Mouse (Mus musculus) forebrain, embryonic 13.5 days (tissue): ENCODE results near the gene Chga. TPM values are rescaled to one million over a fixed set of nuclear protein-coding genes. Genes with fewer than 3 reads are reported as not detected.
A peak's percentile ranks its signal among the peaks of the same experiment; 100 is the strongest.

Experiments used
- ATAC-seq: fragments of 200-750 bp; cut with Nextera tagmentation; 2 replicates; pipeline ENCODE4 v1.8.0; 2017
- H3K27ac ChIP-seq: fragments of 300-500 bp; sonication (generic); 2 replicates; pipeline ENCODE4 v1.5.1; 2015; ENCODE audit warnings: inconsistent platforms, mild to moderate bottlenecking, moderate library complexity
- H3K27me3 ChIP-seq: fragments of 300-500 bp; sonication (generic); 2 replicates; pipeline ENCODE4 v1.6.1; 2015; ENCODE audit warnings: mild to moderate bottlenecking, inconsistent platforms
- H3K36me3 ChIP-seq: fragments of 300-500 bp; sonication (generic); 2 replicates; pipeline ENCODE4 v1.6.1; 2015; ENCODE audit warnings: mild to moderate bottlenecking, inconsistent platforms; ENCODE audit not compliant: poor library complexity, severe bottlenecking
- H3K4me1 ChIP-seq: fragments of 300-500 bp; sonication (generic); 2 replicates; pipeline ENCODE4 v1.6.1; 2015; ENCODE audit warnings: inconsistent platforms
- H3K4me2 ChIP-seq: fragments of 300-500 bp; sonication (generic); 2 replicates; pipeline ENCODE4 v1.6.1; 2015; ENCODE audit warnings: inconsistent platforms, mild to moderate bottlenecking, moderate library complexity
- H3K4me3 ChIP-seq: fragments of 300-500 bp; sonication (generic); 2 replicates; pipeline ENCODE4 v1.5.1; 2015; ENCODE audit warnings: mild to moderate bottlenecking, inconsistent platforms
- H3K9ac ChIP-seq: fragments of 300-500 bp; sonication (generic); 2 replicates; pipeline ENCODE4 v1.6.1; 2015; ENCODE audit warnings: mild to moderate bottlenecking, inconsistent platforms
- H3K9me3 ChIP-seq: fragments of 300-500 bp; sonication (generic); replicated peaks from 2 replicates; pipeline ENCODE4 v1.6.1; 2016; ENCODE audit warnings: inconsistent platforms
- WGBS: fragments of 180-500 bp; shearing (Covaris S2); methylation state at CpG from one replicate; pipeline ENCODE4 v1.1.7; 2015; 5-methylcytosine and 5-hydroxymethylcytosine counted together
- polyA plus RNA-seq: library from polyadenylated mRNA; unstranded; fragments of >200 nt; fragmentation: Nextera tagmentation; extraction: Ambion mirVana; gene quantifications from 2 replicates; pipeline ENCODE4 v1.2.1, GENCODE M21; 2015

The Chga gene
- polyA plus RNA-seq, 1 experiment from 2014 or later: 60.0 TPM

- Histone ChIP-seq H3K4me1 (no peaks in the 10 kb centered on the region), H3K4me2 (no peak overlapping the region), H3K27me3 (no peaks in the 10 kb centered on the region), H3K4me3 (no peak overlapping the region), H3K36me3 (no peaks in the 10 kb centered on the region), H3K9me3 (no peaks in the 10 kb centered on the region), H3K9ac (no peak overlapping the region), H3K27ac (no peak overlapping the region)
- WGBS: 71% methylated on average over 5 of the region's 5 CpGs
- ATAC-seq: no peak
Measured at GRCm38 (mm10) chr12:102527989-102528388, 26.8 kb upstream of the Chga start.

- Histone ChIP-seq H3K27me3 (no peaks in the 10 kb centered on the region), H3K36me3 (no peaks in the 10 kb centered on the region), H3K27ac (no peak overlapping the region), H3K4me1 (no peaks in the 10 kb centered on the region), H3K4me2 (no peak overlapping the region), H3K9ac (no peak overlapping the region), H3K9me3 (no peaks in the 10 kb centered on the region), H3K4me3 (no peak overlapping the region)
- WGBS: 21% methylated on average over 1 of the region's 1 CpGs
- no peak for ATAC-seq
Measured at GRCm38 (mm10) chr12:102535796-102536195, 19.0 kb upstream of the Chga start.

- WGBS: 76% methylated on average over 8 of the region's 8 CpGs
- Histone ChIP-seq H3K36me3 (no peaks in the 10 kb centered on the region), H3K9ac (no peak overlapping the region), H3K9me3 (no peaks in the 10 kb centered on the region), H3K4me1 (no peaks in the 10 kb centered on the region), H3K27me3 (no peaks in the 10 kb centered on the region), H3K4me3 (no peak overlapping the region), H3K27ac (no peak overlapping the region), H3K4me2 (no peak overlapping the region)
- ATAC-seq: no peak
Measured at GRCm38 (mm10) chr12:102540278-102540677, 14.5 kb upstream of the Chga start.

- no peak for ATAC-seq
- 97% methylated on average over 7 of the region's 7 CpGs for WGBS
Measured at GRCm38 (mm10) chr12:102541168-102541567, 13.6 kb upstream of the Chga start.

GRCm38 (mm10) chr12:102545122-102545521 lies 9.6 kb upstream of the Chga start:
- Histone ChIP-seq H3K4me2 (no peak overlapping the region), H3K27ac (no peak overlapping the region), H3K27me3 (no peaks in the 10 kb centered on the region), H3K36me3 (no peaks in the 10 kb centered on the region), H3K9me3 (no peaks in the 10 kb centered on the region), H3K4me1 (no peaks in the 10 kb centered on the region), H3K4me3 (no peak overlapping the region), H3K9ac (no peak overlapping the region)
- 49% methylated on average over 6 of the region's 6 CpGs for WGBS
- no peak for ATAC-seq

More at GRCm38 (mm10) chr12:102541168-102541567, 13.6 kb upstream of the Chga start:
- no peaks in the 10 kb centered on the region for H3K27me3 ChIP-seq
- no peaks in the 10 kb centered on the region for H3K36me3 ChIP-seq
- H3K9ac ChIP-seq: no peak overlapping the region
- H3K9me3 ChIP-seq: no peaks in the 10 kb centered on the region
- H3K27ac ChIP-seq: no peak overlapping the region
- H3K4me3 ChIP-seq: no peak overlapping the region
- H3K4me2 ChIP-seq: no peak overlapping the region
- no peaks in the 10 kb centered on the region for H3K4me1 ChIP-seq

GRCm38 (mm10) chr12:102550529-102550928 lies 4.2 kb upstream of the Chga start:
- H3K36me3 ChIP-seq: no peaks in the 10 kb centered on the region
- H3K27ac ChIP-seq: peak overlapping the region; percentile 22; the same call in 1 of the 2 replicates
- 0 out of 2 replicates have a peak overlapping the region, but pooled peaks have one; percentile 30 for H3K9ac ChIP-seq
- H3K27me3 ChIP-seq: peaks cover 14% of the 10 kb centered on the region
- ATAC-seq: no peak
- no peak overlapping the region for H3K4me3 ChIP-seq
- H3K9me3 ChIP-seq: no peaks in the 10 kb centered on the region
- WGBS: 4% methylated on average over 11 of the region's 11 CpGs
- H3K4me2 ChIP-seq: no peak overlapping the region
- peaks cover 31% of the 10 kb centered on the region for H3K4me1 ChIP-seq

DNA sequence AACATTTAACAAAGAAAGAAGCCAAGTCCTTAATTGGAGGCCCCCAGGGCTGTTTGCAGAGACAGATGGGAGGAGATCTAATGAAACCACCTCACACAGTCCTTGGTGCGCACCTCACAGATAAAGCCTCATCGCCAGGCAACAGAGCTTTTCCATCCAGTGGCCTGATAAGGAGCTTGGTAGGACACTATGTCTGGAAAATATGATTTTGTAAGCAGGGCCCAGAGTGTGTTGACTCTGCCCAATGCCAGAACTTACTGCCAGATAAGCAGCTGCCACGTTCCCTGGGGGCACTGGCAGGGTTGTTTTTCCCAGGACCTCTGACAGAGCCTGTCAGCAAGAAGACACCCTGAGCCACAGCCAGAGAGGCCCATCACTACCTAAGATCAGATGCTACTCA lies 3.6 kb upstream of the Chga start:
- ATAC-seq: no peak
- Histone ChIP-seq H3K27me3 (peaks cover 14% of the 10 kb centered on the region), H3K9ac (0 out of 2 replicates have a peak overlapping the region, but pooled peaks have one; percentile 14), H3K4me3 (no peak overlapping the region), H3K4me2 (no peak overlapping the region), H3K9me3 (no peaks in the 10 kb centered on the region), H3K36me3 (no peaks in the 10 kb centered on the region), H3K4me1 (peaks cover 37% of the 10 kb centered on the region), H3K27ac (peak overlapping the region; percentile 22; the same call in 1 of the 2 replicates)
- 59% methylated on average over 3 of the region's 3 CpGs for WGBS

GRCm38 (mm10) chr12:102552001-102552400 lies 2.8 kb upstream of the Chga start:
- H3K4me1 ChIP-seq: peaks cover 38% of the 10 kb centered on the region
- H3K27ac ChIP-seq: no peak overlapping the region
- H3K4me2 ChIP-seq: no peak overlapping the region
- ATAC-seq: no peak
- no peak overlapping the region for H3K4me3 ChIP-seq
- H3K9me3 ChIP-seq: no peaks in the 10 kb centered on the region
- H3K27me3 ChIP-seq: peaks cover 14% of the 10 kb centered on the region
- no peak overlapping the region for H3K9ac ChIP-seq
- 33% methylated on average over 6 of the region's 6 CpGs for WGBS
- no peaks in the 10 kb centered on the region for H3K36me3 ChIP-seq

DNA sequence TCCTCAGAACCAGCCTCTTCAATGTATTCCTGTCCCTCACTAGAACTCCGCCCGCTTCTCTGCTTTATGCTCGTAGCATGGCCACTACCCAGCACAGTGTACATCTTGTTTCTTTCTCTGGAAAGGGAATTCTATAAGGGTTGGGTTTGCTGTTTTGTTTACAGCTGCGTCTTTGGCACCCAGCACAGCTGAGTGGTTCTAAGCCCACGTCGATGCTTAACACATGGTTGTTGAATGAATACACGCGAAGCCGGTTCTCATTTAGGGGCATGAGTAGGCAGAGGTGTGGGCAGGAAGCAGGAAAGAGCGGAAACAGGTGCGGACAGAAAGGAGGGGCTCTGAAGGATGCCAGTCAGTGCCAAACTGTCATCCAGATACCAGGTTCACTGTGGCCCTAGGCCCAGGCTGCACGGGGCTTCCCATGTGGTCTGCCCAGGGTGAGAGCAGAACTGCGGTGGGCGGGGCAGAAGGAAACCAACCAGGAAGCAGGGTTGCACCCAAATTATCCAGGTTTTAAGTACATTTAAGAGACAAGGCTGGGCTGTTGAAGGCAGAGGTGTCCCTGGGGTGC lies 979 bp upstream of the Chga start:
- Histone ChIP-seq H3K27me3 (peaks cover 19% of the 10 kb centered on the region), H3K4me2 (peak overlapping the region; percentile 76), H3K9me3 (no peaks in the 10 kb centered on the region), H3K27ac (no peak overlapping the region), H3K9ac (no peak overlapping the region), H3K36me3 (0 out of 2 replicates have a peak, but pooled peaks cover under 1% of the 10 kb centered on the region), H3K4me1 (peaks cover 38% of the 10 kb centered on the region), H3K4me3 (peak overlapping the region; percentile 63)
- 77% methylated on average over 14 of the region's 14 CpGs for WGBS
- ATAC-seq: no peak

- 47% methylated on average over 3 of the region's 3 CpGs for WGBS
- H3K27me3 ChIP-seq: peaks cover 19% of the 10 kb centered on the region
- no peak overlapping the region; the same call in 1 of the 2 replicates for H3K27ac ChIP-seq
- peaks cover 9% of the 10 kb centered on the region; the same call in 1 of the 2 replicates for H3K36me3 ChIP-seq
- H3K9ac ChIP-seq: peak overlapping the region; percentile 82
- peaks cover 35% of the 10 kb centered on the region for H3K4me1 ChIP-seq
- no peak for ATAC-seq
- H3K9me3 ChIP-seq: no peaks in the 10 kb centered on the region
- peak overlapping the region; percentile 76 for H3K4me2 ChIP-seq
- peak overlapping the region; percentile 63 for H3K4me3 ChIP-seq
Measured at GRCm38 (mm10) chr12:102555850-102556249, 1.1 kb downstream of the Chga start.

DNA sequence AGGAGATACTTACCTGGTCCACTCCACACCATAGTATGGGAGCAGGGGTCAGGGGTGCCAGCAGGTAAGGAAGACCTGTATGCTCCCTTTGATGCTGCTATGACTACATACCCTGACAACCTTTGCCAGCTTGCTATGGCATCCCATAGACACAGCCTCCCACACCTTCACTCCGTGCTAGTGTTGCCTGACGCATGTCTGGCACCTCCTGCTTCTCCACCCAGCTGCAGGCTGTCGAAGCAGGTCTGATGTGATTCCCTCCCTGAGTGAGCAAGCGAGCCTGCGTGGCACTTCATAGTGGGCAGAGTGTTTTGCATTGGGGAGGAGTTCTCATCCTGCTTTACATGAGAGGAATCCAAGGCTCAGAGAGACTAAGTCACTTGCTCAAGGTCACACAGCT lies 2.6 kb downstream of the Chga start:
- WGBS: 81% methylated on average over 5 of the region's 5 CpGs
- no peak overlapping the region for H3K27ac ChIP-seq

GRCm38 (mm10) chr12:102565086-102565485 lies 10.3 kb downstream of the Chga start:
- no peak for ATAC-seq
- Histone ChIP-seq H3K27ac (no peak overlapping the region), H3K4me1 (no peaks in the 10 kb centered on the region), H3K4me3 (no peak overlapping the region), H3K9ac (no peak overlapping the region), H3K36me3 (peaks cover 41% of the 10 kb centered on the region), H3K4me2 (no peak overlapping the region), H3K9me3 (no peaks in the 10 kb centered on the region), H3K27me3 (no peaks in the 10 kb centered on the region)
- 92% methylated on average over 6 of the region's 6 CpGs for WGBS

More for the DNA sequence above, 2.6 kb downstream of the Chga start:
- Histone ChIP-seq H3K36me3 (peaks cover 19% of the 10 kb centered on the region; the same call in 1 of the 2 replicates), H3K4me3 (no peak overlapping the region), H3K9me3 (no peaks in the 10 kb centered on the region), H3K4me2 (no peak overlapping the region), H3K27me3 (peaks cover 19% of the 10 kb centered on the region), H3K4me1 (peaks cover 21% of the 10 kb centered on the region), H3K9ac (no peak overlapping the region)
- no peak for ATAC-seq

DNA sequence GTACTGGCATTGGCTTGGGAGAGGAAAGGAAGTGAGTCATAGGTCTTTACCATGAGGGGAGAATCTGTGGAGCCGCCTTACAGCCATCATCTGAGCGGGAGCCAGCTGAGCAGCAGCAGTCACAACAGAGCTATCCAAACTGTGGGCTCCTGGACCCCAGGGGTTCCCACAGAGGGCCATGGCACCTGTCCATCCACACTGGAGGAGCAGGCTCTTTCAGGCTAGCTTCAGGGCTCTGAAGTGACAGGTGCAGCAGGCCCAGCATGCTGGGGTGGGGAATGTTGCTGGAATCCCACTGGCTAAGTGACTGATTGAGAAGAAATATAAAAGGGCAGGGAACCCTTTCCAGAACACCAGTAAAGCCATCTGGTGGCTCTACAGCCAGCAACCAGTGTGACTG lies 12.2 kb downstream of the Chga start:
- no peaks in the 10 kb centered on the region for H3K9me3 ChIP-seq
- no peaks in the 10 kb centered on the region for H3K27me3 ChIP-seq
- no peak overlapping the region for H3K27ac ChIP-seq
- no peaks in the 10 kb centered on the region for H3K4me1 ChIP-seq
- ATAC-seq: no peak
- H3K36me3 ChIP-seq: peaks cover 45% of the 10 kb centered on the region
- WGBS: 75% methylated on average over 2 of the region's 2 CpGs
- H3K9ac ChIP-seq: no peak overlapping the region
- no peak overlapping the region for H3K4me2 ChIP-seq
- no peak overlapping the region for H3K4me3 ChIP-seq
